Mouse (Mus musculus) heart, postnatal 0 days (tissue): Measurements from ENCODE around the gene Spsb1. TPM values are rescaled to one million over a fixed set of nuclear protein-coding genes. Genes with fewer than 3 reads are reported as not detected.

Source experiments
- ATAC-seq: fragments of 200-750 bp; cut with Nextera tagmentation; 2 replicates; pipeline ENCODE4 v1.8.0; 2017; ENCODE audit warnings: low read depth, moderate number of reproducible peaks, moderate library complexity; ENCODE audit not compliant: insufficient read depth
- DNase-seq: peaks from one replicate; pipeline ENCODE4 v3.0.0-alpha.2; 2016; ENCODE audit warnings: low spot score
- H3K27ac ChIP-seq: fragments of 300-500 bp; sonication (generic); 2 replicates; pipeline ENCODE4 v1.5.1; 2014; ENCODE audit warnings: low read depth, mild to moderate bottlenecking
- H3K27me3 ChIP-seq: fragments of 300-500 bp; sonication (generic); 2 replicates; pipeline ENCODE4 v1.6.1; 2014; ENCODE audit warnings: low read length, mixed read lengths; ENCODE audit not compliant: control insufficient read depth, insufficient read depth
- H3K36me3 ChIP-seq: fragments of 300-500 bp; sonication (generic); replicated peaks from 2 replicates; pipeline ENCODE4 v1.6.1; 2014; ENCODE audit warnings: low read length, mixed read lengths; ENCODE audit not compliant: control insufficient read depth, insufficient read depth
- H3K4me1 ChIP-seq: fragments of 300-500 bp; sonication (generic); 2 replicates; pipeline ENCODE4 v1.6.1; 2014; ENCODE audit warnings: antibody characterized with exemption; ENCODE audit not compliant: control insufficient read depth, insufficient read depth
- H3K4me2 ChIP-seq: fragments of 300-500 bp; sonication (generic); 2 replicates; pipeline ENCODE4 v1.6.1; 2014; ENCODE audit warnings: low read depth, mild to moderate bottlenecking, low read length, moderate library complexity
- H3K4me3 ChIP-seq: fragments of 300-500 bp; sonication (generic); 2 replicates; pipeline ENCODE4 v1.5.1; 2014; ENCODE audit warnings: low read depth, low read length
- H3K9ac ChIP-seq: fragments of 300-500 bp; sonication (generic); replicated peaks from 2 replicates; pipeline ENCODE4 v1.6.1; 2014; ENCODE audit warnings: low read depth, low read length, mixed read lengths
- H3K9me3 ChIP-seq: fragments of 300-500 bp; sonication (generic); replicated peaks from 2 replicates; pipeline ENCODE4 v1.6.1; 2016; ENCODE audit warnings: low read length; ENCODE audit not compliant: control insufficient read depth
- CTCF ChIP-seq: IDR thresholded peaks from 2 replicates; pipeline ENCODE4 v1.5.1; 2016; ENCODE audit warnings: antibody characterized with exemption, control low read depth, low read depth
- EP300 ChIP-seq: IDR thresholded peaks from 2 replicates; pipeline ENCODE4 v1.6.1; 2016; ENCODE audit warnings: antibody characterized with exemption, low read depth
- WGBS: fragments of 180-500 bp; shearing (Covaris S2); extraction: QIAGEN DNeasy Blood & Tissue Kit; methylation state at CpG from one replicate; pipeline ENCODE4 v1.1.7; 2014; 5-methylcytosine and 5-hydroxymethylcytosine counted together
- polyA plus RNA-seq: library from polyadenylated mRNA; unstranded; fragments of >200 nt; fragmentation: Nextera tagmentation; extraction: Ambion mirVana; gene quantifications from 2 replicates; pipeline ENCODE4 v1.2.1, GENCODE M21; 2015
- total RNA-seq: library from RNA; depleted of rRNA; stranded (reverse); fragments of >200 nt; gene quantifications from 2 replicates; pipeline ENCODE4 v1.2.3, GENCODE M21; 2014; ENCODE audit warnings: low replicate concordance

Gene Spsb1
- total and polyA plus RNA-seq, 2 experiments from 2014 or later: 13.2 to 15.2 TPM

GRCm38 (mm10) chr4:149951201-149951600, 3.6 kb downstream of the Spsb1 start:
- Histone ChIP-seq H3K9ac (no peak overlapping the region), H3K27ac (no peak overlapping the region), H3K9me3 (no peaks in the 10 kb centered on the region), H3K4me3 (no peak overlapping the region), H3K4me1 (peaks cover 65% of the 10 kb centered on the region), H3K36me3 (no peaks in the 10 kb centered on the region), H3K4me2 (no peak overlapping the region), H3K27me3 (no peaks in the 10 kb centered on the region)
- TF ChIP-seq CTCF (no peak), EP300 (no peak)
- ATAC-seq: no peak
- no peak for DNase-seq
- WGBS: 91% methylated on average over 13 of the region's 13 CpGs

GRCm38 (mm10) chr4:149949691-149950090, 5.2 kb downstream of the Spsb1 start:
- no peak for DNase-seq
- Histone ChIP-seq H3K36me3 (no peaks in the 10 kb centered on the region), H3K27me3 (no peaks in the 10 kb centered on the region), H3K4me3 (no peak overlapping the region), H3K9ac (no peak overlapping the region), H3K4me1 (peaks cover 60% of the 10 kb centered on the region), H3K4me2 (no peak overlapping the region), H3K27ac (0 out of 2 replicates have a peak overlapping the region, but pooled peaks have one; percentile 77), H3K9me3 (no peaks in the 10 kb centered on the region)
- no peak for ATAC-seq
- WGBS: 76% methylated on average over 13 of the region's 13 CpGs
- no peak for TF ChIP-seq CTCF
- no peak for TF ChIP-seq EP300

GRCm38 (mm10) chr4:149948119-149948518, 6.7 kb downstream of the Spsb1 start:
- Histone ChIP-seq H3K4me3 (no peak overlapping the region), H3K27me3 (no peaks in the 10 kb centered on the region), H3K27ac (peak overlapping the region; percentile 77), H3K36me3 (no peaks in the 10 kb centered on the region), H3K4me1 (peaks cover 68% of the 10 kb centered on the region), H3K4me2 (peak overlapping the region; percentile 33), H3K9me3 (no peaks in the 10 kb centered on the region), H3K9ac (no peak overlapping the region)
- peak; percentile 66 for DNase-seq
- peak; percentile 62 for ATAC-seq
- 35% methylated on average over 5 of the region's 5 CpGs for WGBS
- TF ChIP-seq CTCF: no peak
- no peak; the same call in 1 of the 2 replicates for TF ChIP-seq EP300

GRCm38 (mm10) chr4:149947396-149947795, 7.4 kb downstream of the Spsb1 start:
- Histone ChIP-seq H3K4me1 (peaks cover 66% of the 10 kb centered on the region), H3K36me3 (no peaks in the 10 kb centered on the region), H3K9me3 (no peaks in the 10 kb centered on the region), H3K27ac (peak overlapping the region; percentile 77), H3K27me3 (no peaks in the 10 kb centered on the region), H3K4me3 (no peak overlapping the region), H3K9ac (no peak overlapping the region), H3K4me2 (no peak overlapping the region)
- no peak for ATAC-seq
- no peak for DNase-seq
- WGBS: 75% methylated on average over 5 of the region's 5 CpGs
- no peak for TF ChIP-seq EP300
- TF ChIP-seq CTCF: no peak

GRCm38 (mm10) chr4:149945194-149945593, 9.6 kb downstream of the Spsb1 start:
- no peaks in the 10 kb centered on the region for H3K27me3 ChIP-seq
- DNase-seq (no peak), ATAC-seq (no peak)
- H3K27ac ChIP-seq: no peak overlapping the region
- WGBS: 72% methylated on average over 9 of the region's 9 CpGs
- no peak for TF ChIP-seq CTCF
- no peak for TF ChIP-seq EP300
- H3K4me3 ChIP-seq: no peak overlapping the region
- H3K9ac ChIP-seq: no peak overlapping the region
- H3K9me3 ChIP-seq: no peaks in the 10 kb centered on the region
- peaks cover 76% of the 10 kb centered on the region for H3K4me1 ChIP-seq
- no peaks in the 10 kb centered on the region for H3K36me3 ChIP-seq
- no peak overlapping the region for H3K4me2 ChIP-seq

GRCm38 (mm10) chr4:149944214-149944613, 10.6 kb downstream of the Spsb1 start:
- peaks cover 66% of the 10 kb centered on the region for H3K4me1 ChIP-seq

More at GRCm38 (mm10) chr4:149944214-149944613, 10.6 kb downstream of the Spsb1 start:
- Histone ChIP-seq H3K4me3 (no peak overlapping the region), H3K27ac (no peak overlapping the region), H3K9me3 (no peaks in the 10 kb centered on the region), H3K27me3 (no peaks in the 10 kb centered on the region), H3K9ac (no peak overlapping the region), H3K36me3 (no peaks in the 10 kb centered on the region), H3K4me2 (no peak overlapping the region)
- no peak for DNase-seq
- TF ChIP-seq CTCF (no peak), EP300 (no peak)
- ATAC-seq: no peak
- 69% methylated on average over 12 of the region's 12 CpGs for WGBS
